Mouse (Mus musculus): ENCODE measurements around the gene Cutc. TPM values are rescaled to one million over a fixed set of nuclear protein-coding genes. Genes with fewer than 3 reads are reported as not detected.

Gene Cutc
- total RNA-seq (2021) (10 to 100 TPM in 1 of 2 experiments, 1 to 10 TPM in 1; 8.3 to 12.3 TPM), polyA plus RNA-seq (2012; rRNA removed) (1.6 and 2.6 TPM in 2 replicates)
- long read RNA-seq, partial matches to known transcripts: 0 of 6 reads
- long read RNA-seq, other reads (novel, unspliced or antisense): 3 of 6 reads

GRCm38 (mm10) chr19:43752489-43753225, at the start of gene Cutc, which contains the start of gene Cox15:
Cutc (plus strand) TSS chr19:43752996.
Cox15 (minus strand) TSS chr19:43753000.
- peak; percentile 99 for DNase-seq

GRCm38 (mm10) chr19:43704211-43704610, 48.6 kb upstream of the Cutc start:
- no peak for DNase-seq

GRCm38 (mm10) chr19:43704787-43705497, 47.9 kb upstream of the Cutc start:
- no peak for DNase-seq

- no peak for DNase-seq
Measured at GRCm38 (mm10) chr19:43708206-43708605, 44.6 kb upstream of the Cutc start.

- DNase-seq: no peak
Measured at GRCm38 (mm10) chr19:43709317-43709716, 43.5 kb upstream of the Cutc start.

GRCm38 (mm10) chr19:43711159-43711916, 41.5 kb upstream of the Cutc start:
- no peak for DNase-seq

- DNase-seq: no peak
Measured at GRCm38 (mm10) chr19:43711971-43712370, 40.8 kb upstream of the Cutc start.

GRCm38 (mm10) chr19:43720061-43720460, 32.7 kb upstream of the Cutc start:
- no peak for DNase-seq

GRCm38 (mm10) chr19:43722891-43723290, 29.9 kb upstream of the Cutc start:
- no peak for DNase-seq

- peak; percentile 73 for DNase-seq
Measured at GRCm38 (mm10) chr19:43723501-43723900, 29.3 kb upstream of the Cutc start.

GRCm38 (mm10) chr19:43724194-43724593, 28.6 kb upstream of the Cutc start:
- DNase-seq: no peak

GRCm38 (mm10) chr19:43724821-43725220, 28.0 kb upstream of the Cutc start:
- no peak for DNase-seq

GRCm38 (mm10) chr19:43726510-43727146, 26.2 kb upstream of the Cutc start:
- DNase-seq: no peak

- DNase-seq: peak; percentile 32
Measured at GRCm38 (mm10) chr19:43729296-43730036, 23.3 kb upstream of the Cutc start.

GRCm38 (mm10) chr19:43730037-43730428, 22.8 kb upstream of the Cutc start:
- DNase-seq: no peak

- peak; percentile 17 for DNase-seq
Measured at GRCm38 (mm10) chr19:43731157-43731556, 21.6 kb upstream of the Cutc start.

GRCm38 (mm10) chr19:43738409-43738808, 14.4 kb upstream of the Cutc start:
- DNase-seq: no peak

GRCm38 (mm10) chr19:43743401-43743800, 9.4 kb upstream of the Cutc start:
- DNase-seq: no peak

- DNase-seq: no peak
Measured at GRCm38 (mm10) chr19:43745740-43746139, 7.1 kb upstream of the Cutc start.

- DNase-seq: no peak
Measured at GRCm38 (mm10) chr19:43747877-43748276, 4.9 kb upstream of the Cutc start.

- DNase-seq: no peak
Measured at GRCm38 (mm10) chr19:43750008-43750407, 2.8 kb upstream of the Cutc start.
